Mouse (Mus musculus): Measurements from ENCODE around the gene Mink1.
A peak's percentile ranks its signal among the peaks of the same experiment; 100 is the strongest.
"Not testable (repeated sequence)": the region's sequence is repeated elsewhere in the genome, so short reads cannot be mapped to it uniquely, and the experiment has no call there.

The Mink1 gene

GRCm38 (mm10) chr11:70562287-70562994 is at the start of gene Mink1:
Mink1 (plus strand) TSS chr11:70562881.
- peak; percentile 89 to 94 for DNase-seq

DNA sequence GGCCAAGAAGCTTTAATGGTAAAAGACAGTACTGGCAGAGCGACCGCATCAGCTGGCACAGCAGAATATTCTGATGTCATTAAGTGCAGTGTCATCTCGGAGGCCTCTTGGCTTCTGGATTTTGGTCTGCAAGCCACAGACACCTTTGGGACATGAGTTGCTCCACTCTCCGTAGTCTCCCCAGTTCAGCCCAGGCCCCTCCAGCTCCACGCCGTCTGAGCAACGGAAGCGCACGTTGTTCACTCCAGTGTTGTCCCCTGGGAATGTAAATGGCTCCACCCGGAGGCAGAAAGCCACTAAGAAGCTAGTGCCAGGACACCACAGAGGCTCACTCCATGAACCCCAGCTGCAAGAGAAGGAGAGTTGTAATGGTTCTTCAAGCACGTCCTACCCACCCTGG is 49.2 kb upstream of the Mink1 start:
- peak; percentile 16 to 26 for DNase-seq

- no peak for DNase-seq
These were observed 48.4 kb upstream of the Mink1 start, which contains the start of gene Vmo1 for GRCm38 (mm10) chr11:70514288-70514687. Vmo1 (minus strand) TSS chr11:70514616.

GRCm38 (mm10) chr11:70516352-70516751 is 46.3 kb upstream of the Mink1 start:
- peak; percentile 32 to 43 for DNase-seq

GRCm38 (mm10) chr11:70518436-70518835 is 44.2 kb upstream of the Mink1 start:
- DNase-seq, result no peak

DNA sequence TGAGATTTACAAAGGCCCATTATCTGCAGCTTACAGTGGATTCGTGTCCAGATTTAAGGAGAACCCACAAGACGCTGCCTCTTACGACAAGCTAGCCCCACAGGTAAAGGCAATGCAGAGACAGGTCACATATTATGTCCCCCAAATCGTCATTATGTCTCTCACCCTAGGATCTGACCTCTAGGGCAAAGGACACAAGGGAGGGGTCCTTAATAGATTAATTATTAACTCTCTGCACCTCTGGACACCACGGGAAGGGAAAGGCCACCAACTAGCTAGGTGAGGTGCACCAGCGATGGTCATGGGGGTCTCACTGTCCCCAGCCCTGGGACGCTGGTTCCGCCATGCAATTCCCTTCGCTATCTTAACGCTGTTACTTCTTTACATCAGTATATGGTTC is 43.8 kb upstream of the Mink1 start, which contains the start of gene Gltpd2:
Gene Gltpd2, plus strand, starts transcription at position 274 of the 400 bp plus-strand sequence.
- no peak for DNase-seq

DNA sequence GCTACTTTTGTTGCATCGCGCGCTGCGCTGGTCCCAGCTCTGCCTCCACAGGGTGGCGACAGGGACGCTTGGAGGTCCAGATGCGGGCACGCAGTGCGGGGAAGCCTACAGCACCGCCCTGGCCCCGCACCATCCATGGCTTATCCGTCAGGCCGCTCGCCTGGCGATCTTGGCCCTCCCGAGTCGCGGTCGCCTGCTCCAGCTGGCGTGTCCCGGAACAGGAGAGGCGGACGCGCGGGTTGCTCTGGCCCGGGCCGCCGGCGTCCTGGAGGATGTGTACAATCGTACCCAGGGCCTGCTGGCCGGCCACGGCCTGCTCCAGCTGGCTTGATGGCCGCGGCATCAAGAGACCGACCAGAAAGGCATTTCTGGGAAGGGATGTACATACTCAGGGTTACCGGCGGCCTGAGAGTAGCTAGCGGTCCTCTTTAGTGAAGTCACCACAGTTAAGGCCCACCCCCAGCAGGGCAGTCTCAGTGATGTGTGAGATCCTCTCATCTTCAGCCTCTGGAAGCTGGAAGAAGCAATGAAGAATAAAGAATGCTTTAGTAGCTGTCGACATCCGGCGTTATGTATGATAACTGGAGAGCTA is 42.4 kb upstream of the Mink1 start:
- peak; percentile 60 to 79 for DNase-seq

- DNase-seq, result peak in 1 of 2 experiments; percentile 19
These were observed 39.2 kb upstream of the Mink1 start for GRCm38 (mm10) chr11:70523306-70523989.

GRCm38 (mm10) chr11:70524782-70525181 is 37.9 kb upstream of the Mink1 start:
- no peak for DNase-seq

DNA sequence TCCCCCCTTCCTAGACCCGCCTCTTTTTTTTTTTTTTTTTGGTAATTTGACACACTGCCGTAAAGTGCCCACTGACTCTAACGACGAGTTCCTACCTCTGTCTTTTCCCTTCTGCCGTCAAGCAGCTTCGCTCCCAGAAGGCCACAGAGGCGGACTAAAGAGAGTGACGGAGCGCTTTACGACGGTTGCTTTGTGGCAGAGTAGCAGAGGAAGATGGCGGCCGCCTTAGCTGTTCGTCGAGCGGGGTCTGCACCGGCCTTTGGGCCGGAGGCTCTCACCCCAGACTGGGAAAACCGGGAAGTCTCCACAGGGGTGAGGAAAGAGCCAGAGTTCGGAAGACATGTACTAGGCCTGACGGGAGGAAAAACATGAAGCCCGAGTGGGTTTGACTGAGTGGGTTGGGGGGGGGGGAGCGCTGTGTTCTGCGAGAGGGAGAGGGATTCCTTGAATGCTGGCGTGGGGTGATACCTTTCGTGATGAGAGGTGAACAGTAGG is 37.5 kb upstream of the Mink1 start, which contains the start of gene Psmb6:
Gene Psmb6, plus strand, starts transcription at position 184 of the 495 bp plus-strand sequence.
- DNase-seq, result peak; percentile 89 to 94

DNA sequence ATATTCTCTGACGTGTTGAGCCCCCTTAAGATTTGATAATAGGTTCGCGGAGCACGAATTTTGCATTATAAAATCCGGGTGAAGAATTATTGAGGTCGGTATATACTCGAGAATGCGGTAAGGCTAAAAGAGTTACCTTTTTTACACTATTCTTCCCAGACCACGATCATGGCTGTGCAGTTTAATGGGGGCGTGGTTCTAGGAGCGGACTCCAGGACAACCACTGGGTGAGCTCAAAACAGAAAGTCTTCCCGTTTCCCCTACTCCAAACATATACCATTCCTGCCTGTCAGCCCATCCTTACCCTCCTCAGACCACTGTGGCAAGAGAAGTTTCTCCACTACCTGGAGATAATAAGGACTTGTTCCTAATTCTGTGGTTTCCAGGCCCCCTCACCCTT is 37.0 kb upstream of the Mink1 start:
- DNase-seq, result peak in 1 of 2 experiments; percentile 27

DNA sequence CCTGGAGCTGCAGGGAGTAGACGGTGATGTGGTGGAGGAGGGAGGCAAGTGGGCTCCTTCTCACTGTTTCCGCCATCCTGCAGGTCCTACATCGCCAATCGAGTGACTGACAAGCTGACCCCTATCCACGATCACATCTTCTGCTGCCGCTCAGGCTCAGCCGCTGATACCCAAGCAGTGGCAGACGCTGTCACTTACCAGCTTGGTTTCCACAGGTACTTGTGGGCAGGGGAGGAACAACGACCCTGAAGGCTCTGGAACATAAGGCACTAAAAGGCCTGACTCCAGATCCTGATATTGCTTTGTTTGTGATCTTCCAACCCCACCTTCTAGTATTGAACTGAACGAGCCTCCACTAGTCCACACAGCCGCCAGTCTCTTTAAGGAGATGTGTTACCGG is 36.5 kb upstream of the Mink1 start:
- DNase-seq, result no peak

GRCm38 (mm10) chr11:70528610-70529009 is 34.1 kb upstream of the Mink1 start:
- DNase-seq, result no peak

DNA sequence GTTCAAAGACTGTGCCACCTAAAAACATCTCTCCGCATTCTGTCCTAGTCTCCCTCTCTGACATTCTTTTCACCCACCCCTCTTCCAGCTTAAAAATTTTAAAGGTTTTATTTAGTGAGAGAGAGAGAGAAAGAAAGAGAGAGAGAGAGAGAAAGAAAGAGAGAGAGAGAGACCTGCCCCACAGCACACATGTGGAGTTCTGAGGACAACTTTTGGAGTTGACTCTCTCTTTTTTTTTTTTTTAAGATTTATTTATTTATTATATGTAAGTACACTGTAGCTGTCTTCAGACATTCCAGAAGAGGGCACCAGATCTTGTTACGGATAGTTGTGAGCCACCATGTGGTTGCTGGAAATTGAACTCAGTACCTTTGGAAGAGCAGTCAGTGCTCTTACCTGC is 31.6 kb upstream of the Mink1 start:
- DNase-seq, result not testable (repeated sequence)

GRCm38 (mm10) chr11:70532839-70533238 is 29.8 kb upstream of the Mink1 start, which contains the start of gene Gm40193:
Gm40193 (minus strand) TSS chr11:70532939.
- DNase-seq, result no peak

GRCm38 (mm10) chr11:70539423-70539822 is 23.3 kb upstream of the Mink1 start:
- DNase-seq, result no peak

DNA sequence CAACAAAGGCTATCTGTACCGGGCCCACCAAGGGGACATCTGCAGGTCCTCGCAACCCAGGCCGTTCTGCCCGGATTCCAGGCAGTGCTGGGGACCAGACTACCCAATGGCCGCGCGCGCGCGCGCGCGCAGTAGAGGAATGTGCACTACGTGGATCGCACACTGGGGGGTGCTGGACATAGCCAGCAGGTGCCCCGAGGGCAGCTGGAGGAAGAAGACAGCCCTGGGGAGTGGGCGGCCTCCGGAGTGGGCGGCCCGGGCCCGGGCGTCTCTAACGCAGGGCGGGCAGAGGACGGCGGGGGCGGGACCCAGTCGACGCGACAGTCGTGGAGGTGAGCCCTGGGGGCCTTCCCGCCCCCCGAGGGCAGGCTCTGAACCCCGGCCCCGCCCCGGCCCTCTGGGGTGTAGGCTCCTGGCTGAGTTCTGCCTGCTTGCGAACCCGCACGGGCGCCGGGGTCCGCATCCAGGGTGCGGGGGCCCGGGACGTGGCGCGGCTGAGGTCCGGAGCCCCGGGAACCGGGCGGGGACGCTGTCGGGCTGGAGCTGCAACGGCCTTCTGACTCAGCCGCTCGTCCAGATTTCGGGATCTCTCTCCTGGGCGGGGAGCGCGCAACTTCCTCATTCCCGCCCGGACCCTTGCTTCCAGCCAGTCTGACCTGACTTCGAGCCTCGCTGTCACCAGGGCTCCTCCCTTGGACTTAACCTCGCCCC is 22.6 kb upstream of the Mink1 start, which contains the start of gene Pld2:
Gene Pld2, plus strand, starts transcription at position 188 of the 711 bp plus-strand sequence.
- DNase-seq, result peak; percentile 93 to 95

- no peak for DNase-seq
These were observed 21.8 kb upstream of the Mink1 start for GRCm38 (mm10) chr11:70540928-70541327.

DNA sequence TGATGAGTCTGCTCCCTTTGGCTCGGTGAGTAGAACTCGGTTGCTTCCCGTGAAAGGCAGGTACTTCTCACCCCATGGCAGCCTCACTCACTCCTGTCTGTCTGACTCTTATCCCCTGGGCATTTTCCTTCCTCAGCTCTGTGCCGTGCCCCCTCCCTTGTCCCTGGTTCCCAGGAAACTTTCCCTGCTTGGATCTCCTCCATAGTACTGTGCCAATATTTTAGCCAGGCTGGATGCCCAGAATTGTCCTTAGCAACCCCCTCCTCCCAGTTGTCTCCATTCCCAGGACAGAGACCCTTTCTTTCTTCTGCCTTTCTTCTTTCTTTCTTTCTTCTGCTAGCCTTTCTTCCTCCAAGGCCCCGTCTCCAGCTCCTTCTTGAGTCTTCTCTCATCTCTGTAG is 21.3 kb upstream of the Mink1 start:
- no peak for DNase-seq

DNA sequence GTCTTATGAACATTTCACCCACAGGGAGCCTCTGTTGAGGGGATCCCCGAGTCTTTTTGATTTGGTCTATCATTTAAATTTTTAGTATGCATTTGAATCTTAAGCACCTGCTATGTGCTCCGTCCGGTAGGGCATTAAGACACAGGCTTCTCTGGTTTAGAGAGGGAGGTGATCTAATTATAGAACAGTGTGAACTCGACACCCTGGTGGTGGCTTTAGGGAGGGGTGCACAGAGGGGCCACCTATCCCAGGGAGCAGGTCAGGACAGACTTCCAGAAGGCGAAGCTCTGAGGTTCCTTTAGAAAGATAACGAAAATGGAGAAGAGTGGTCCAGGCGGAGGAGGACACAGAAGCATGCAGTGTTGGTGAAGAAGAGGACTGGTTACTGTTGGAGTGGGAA is 18.2 kb upstream of the Mink1 start:
- DNase-seq, result no peak

DNA sequence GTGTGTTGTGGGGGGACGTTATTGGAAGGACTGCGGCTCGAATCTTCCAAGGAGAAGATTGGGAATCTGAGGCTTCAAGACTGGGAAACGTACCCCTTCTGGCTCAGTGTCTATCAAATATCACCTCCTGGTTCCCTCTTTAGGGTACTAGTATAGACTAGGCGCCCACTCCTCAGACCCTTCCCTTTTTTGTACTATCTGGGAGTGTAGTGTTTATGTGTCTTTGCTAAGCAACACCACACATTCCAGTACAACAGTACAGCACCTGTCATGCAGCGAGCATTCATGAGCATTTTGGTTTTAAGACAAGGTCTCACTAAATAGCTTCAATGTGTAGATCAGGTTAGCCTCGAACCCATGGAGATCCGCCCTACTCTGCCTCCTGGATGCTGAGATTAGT is 11.2 kb upstream of the Mink1 start:
- no peak for DNase-seq

DNA sequence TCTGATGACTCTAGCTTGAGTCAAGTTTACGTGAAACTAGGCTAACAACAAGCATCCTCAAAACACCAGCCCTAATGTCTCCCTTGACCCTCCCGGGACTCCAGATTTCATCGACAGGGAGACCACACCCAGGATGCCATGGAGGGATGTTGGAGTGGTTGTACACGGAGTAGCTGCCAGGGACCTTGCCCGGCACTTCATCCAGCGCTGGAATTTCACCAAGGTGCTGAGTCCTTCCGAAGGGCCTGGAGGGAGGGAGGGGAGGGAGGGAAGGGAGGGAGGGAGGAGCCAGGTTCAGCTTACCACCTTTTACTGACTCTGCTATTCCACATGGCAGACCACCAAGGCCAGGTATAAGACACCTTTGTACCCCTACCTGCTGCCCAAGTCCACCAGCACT is 8.7 kb upstream of the Mink1 start:
- DNase-seq, result no peak

GRCm38 (mm10) chr11:70557545-70557944 is 5.1 kb upstream of the Mink1 start:
- no peak for DNase-seq
